8 mouse cellular contexts compared by ENCODE assay signal in the genomic region with DNA sequence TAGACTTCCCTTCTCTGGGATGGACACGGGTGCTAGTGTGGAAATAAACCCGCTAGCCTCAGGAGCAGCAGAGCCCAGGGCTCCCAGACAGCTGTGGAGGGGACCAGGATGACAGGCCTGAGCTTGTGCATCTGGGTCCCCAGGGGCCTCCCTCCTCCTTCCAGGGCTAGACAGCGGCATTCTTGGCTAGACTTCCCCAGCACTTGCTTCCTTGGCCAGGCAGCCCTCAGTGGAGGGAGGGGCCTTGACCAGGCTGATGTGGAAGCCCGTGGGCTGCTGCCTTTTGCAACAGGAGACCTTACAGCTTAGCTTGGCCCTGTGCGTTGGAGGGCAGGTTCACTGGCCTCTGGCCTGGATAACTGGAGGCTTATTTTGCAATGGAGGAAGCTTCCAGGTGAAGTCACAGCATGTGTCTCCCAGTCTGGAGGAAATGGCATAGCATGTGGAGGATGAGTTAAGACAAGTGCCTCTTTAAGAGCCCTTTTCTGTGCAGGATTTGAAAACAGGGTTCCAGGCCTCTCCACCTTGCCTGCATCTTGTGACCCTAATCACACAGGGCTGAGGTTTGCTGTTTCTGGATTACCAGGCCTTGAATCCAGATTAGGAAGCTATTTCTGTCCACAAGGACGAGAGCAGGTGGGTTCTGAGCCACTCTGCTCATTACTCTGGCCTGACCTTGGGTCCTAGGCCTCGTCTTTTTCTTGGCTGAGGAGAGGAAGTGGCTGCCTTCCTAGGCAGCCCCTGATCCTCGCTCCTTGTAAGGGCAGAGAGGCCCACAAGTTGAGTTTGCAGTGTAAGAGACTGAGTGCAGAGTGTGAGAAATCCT. TPM values are rescaled to one million over a fixed set of nuclear protein-coding genes. Genes with fewer than 3 reads are reported as not detected.
A peak's percentile ranks its signal among the peaks of the same experiment; 100 is the strongest.
DNase-seq lines count a peak whose midpoint lies in the region; ATAC-seq lines count a peak whose summit lies in the region.

No protein-coding gene starts in this region.

- no peak overlapping the region; the same call in 1 of the 2 replicates for H3K4me3 ChIP-seq in intestine, embryonic 14.5 days (ENCODE audit: low read depth, low read length)
- H3K4me3 ChIP-seq in lung, embryonic 16.5 days (ENCODE audit: low read length) = peak overlapping the region; percentile 7; the same call in 1 of the 2 replicates

- intact Hi-C loops in gastrocnemius, postnatal 36 days (cut with DNase I) = loop anchor here (2.0 kb wide), 1 partner anchor 80 kb away; no protein-coding TSS in a partner anchor

- peaks cover 23% of the 10 kb centered on the region for H3K36me3 ChIP-seq in intestine, embryonic 14.5 days (ENCODE audit: control insufficient read depth, insufficient read depth, low read length)
- no peaks in the 10 kb centered on the region for H3K36me3 ChIP-seq in lung, embryonic 16.5 days (ENCODE audit: control insufficient read depth, insufficient read depth, low read length)

- H3K4me2 ChIP-seq in intestine, embryonic 14.5 days (ENCODE audit: low read length) = peak overlapping the region; percentile 76
- peak overlapping the region; percentile 92; the same call in 1 of the 2 replicates for H3K4me2 ChIP-seq in lung, embryonic 16.5 days (ENCODE audit: low read depth, low read length)

- H3K9me3 ChIP-seq in intestine, embryonic 14.5 days (ENCODE audit: control insufficient read depth, low read length) = no peaks in the 10 kb centered on the region
- no peaks in the 10 kb centered on the region for H3K9me3 ChIP-seq in lung, embryonic 16.5 days (ENCODE audit: control insufficient read depth, low read length)

- 53% methylated on average over 8 of the region's 8 CpGs for WGBS in intestine, embryonic 14.5 days
- WGBS in lung, embryonic 16.5 days = 39% methylated on average over 8 of the region's 8 CpGs

- peak; percentile 34 for DNase-seq in cerebellum, adult 9-11 months
- DNase-seq in cerebellum, adult 8-10 months = no peak
- peak; percentile 60 to 72 for DNase-seq in adrenal gland, postnatal 36 days
- peak; percentile 64 to 66 for DNase-seq in gastrocnemius, postnatal 36 days
- no peak for DNase-seq in intestine, embryonic 14.5 days (ENCODE audit: low spot score)
- peak; percentile 42 to 73 for DNase-seq in spleen, postnatal 4 days (ENCODE audit: low spot score in 2 of 2)
- no peak for DNase-seq in urinary bladder, adult 2 months (ENCODE audit: low spot score)

- peak overlapping the region; percentile 17; the same call in 1 of the 2 replicates for H3K9ac ChIP-seq in intestine, embryonic 14.5 days (ENCODE audit: low read length)
- 0 out of 2 replicates have a peak overlapping the region, but pooled peaks have one; percentile 13 for H3K9ac ChIP-seq in lung, embryonic 16.5 days (ENCODE audit: low read length)

- 0 out of 2 replicates have a peak overlapping the region, but pooled peaks have one; percentile 12 for H3K27ac ChIP-seq in intestine, embryonic 14.5 days (ENCODE audit: low read depth)
- peak overlapping the region; percentile 20; the same call in 1 of the 2 replicates for H3K27ac ChIP-seq in lung, embryonic 16.5 days (ENCODE audit: low read length)

- ATAC-seq in intestine, embryonic 14.5 days (replicated peaks; ENCODE audit: low FRiP score, low TSS enrichment, low read depth) = no peak
- ATAC-seq in lung, embryonic 16.5 days (ENCODE audit: low read depth) = peak; percentile 38

- H3K4me1 ChIP-seq in intestine, embryonic 14.5 days (replicated peaks; ENCODE audit: control insufficient read depth, insufficient read depth, low read length) = peaks cover 32% of the 10 kb centered on the region
- peaks cover 25% of the 10 kb centered on the region for H3K4me1 ChIP-seq in lung, embryonic 16.5 days (replicated peaks; ENCODE audit: control insufficient read depth, insufficient read depth, low read length)

- no peaks in the 10 kb centered on the region for H3K27me3 ChIP-seq in intestine, embryonic 14.5 days (replicated peaks; ENCODE audit: control insufficient read depth, insufficient read depth, low read length)
- no peaks in the 10 kb centered on the region for H3K27me3 ChIP-seq in lung, embryonic 16.5 days (ENCODE audit: control insufficient read depth, insufficient read depth, low read depth, low read length)

RNA-seq across cellular contexts. Expression of a gene that starts 1.8 kb away (rescaled TPM):
- 10 to 100 TPM; 32.8 to 37.3 TPM for total RNA-seq in adrenal gland, postnatal 36 days (2021)
- 10 to 100 TPM; 10.1 to 16.2 TPM for total RNA-seq in gastrocnemius, postnatal 36 days (2021)
- polyA plus RNA-seq in intestine, embryonic 14.5 days (2014; fragmentation: Nextera tagmentation; extraction: Ambion mirVana) = 39.8 and 42.8 TPM in 2 replicates
- 26.6 and 27.2 TPM in 2 replicates for polyA plus RNA-seq in lung, embryonic 16.5 days (2015; fragmentation: Nextera tagmentation; extraction: Ambion mirVana)
- polyA plus RNA-seq in urinary bladder, adult 2 months (2012; rRNA removed) = 91.5 and 94.3 TPM in 2 replicates

RNA-seq across cellular contexts. Expression of a gene that starts 16.9 kb away (rescaled TPM):
- total RNA-seq in adrenal gland, postnatal 36 days (2021) = 10 to 100 TPM; 54.0 to 57.7 TPM
- total RNA-seq in gastrocnemius, postnatal 36 days (2021) = 10 to 100 TPM; 20.1 to 21.3 TPM
- polyA plus RNA-seq in intestine, embryonic 14.5 days (2014; fragmentation: Nextera tagmentation; extraction: Ambion mirVana) = 76.2 and 79.1 TPM in 2 replicates
- 81.8 and 84.8 TPM in 2 replicates for polyA plus RNA-seq in lung, embryonic 16.5 days (2015; fragmentation: Nextera tagmentation; extraction: Ambion mirVana)
- 44.2 and 44.9 TPM in 2 replicates for polyA plus RNA-seq in urinary bladder, adult 2 months (2012; rRNA removed)

RNA-seq across cellular contexts. Expression of a gene that starts 22.3 kb away (rescaled TPM):
- 10 to 100 TPM; 11.7 to 21.6 TPM for total RNA-seq in adrenal gland, postnatal 36 days (2021)
- total RNA-seq in gastrocnemius, postnatal 36 days (2021) = 1 to 10 TPM; 1.3 to 1.9 TPM
- 20.0 and 21.1 TPM in 2 replicates for polyA plus RNA-seq in intestine, embryonic 14.5 days (2014; fragmentation: Nextera tagmentation; extraction: Ambion mirVana)
- 8.9 and 12.1 TPM in 2 replicates for polyA plus RNA-seq in lung, embryonic 16.5 days (2015; fragmentation: Nextera tagmentation; extraction: Ambion mirVana)
- polyA plus RNA-seq in urinary bladder, adult 2 months (2012; rRNA removed) = 3.3 and 4.1 TPM in 2 replicates

RNA-seq across cellular contexts. Expression of a gene that starts 41.3 kb away (rescaled TPM):
- under 1 TPM in 1 of 2 experiments, not detected in 1; 0.30 TPM for total RNA-seq in adrenal gland, postnatal 36 days (2021)
- under 1 TPM in 1 of 2 experiments, not detected in 1; 0.10 TPM for total RNA-seq in gastrocnemius, postnatal 36 days (2021)
- not detected in 2 replicates for polyA plus RNA-seq in intestine, embryonic 14.5 days (2014; fragmentation: Nextera tagmentation; extraction: Ambion mirVana)
- 0.77 and 1.2 TPM in 2 replicates for polyA plus RNA-seq in lung, embryonic 16.5 days (2015; fragmentation: Nextera tagmentation; extraction: Ambion mirVana)
- polyA plus RNA-seq in urinary bladder, adult 2 months (2012; rRNA removed) = 0.08 and 0.15 TPM in 2 replicates

RNA-seq across cellular contexts. Expression of a gene that starts 43.8 kb away (rescaled TPM):
- total RNA-seq in adrenal gland, postnatal 36 days (2021) = 1 to 10 TPM; 4.1 to 4.3 TPM
- total RNA-seq in gastrocnemius, postnatal 36 days (2021) = 1 to 10 TPM; 2.4 to 4.1 TPM
- polyA plus RNA-seq in intestine, embryonic 14.5 days (2014; fragmentation: Nextera tagmentation; extraction: Ambion mirVana) = 34.1 and 40.0 TPM in 2 replicates
- polyA plus RNA-seq in lung, embryonic 16.5 days (2015; fragmentation: Nextera tagmentation; extraction: Ambion mirVana) = 44.9 and 46.7 TPM in 2 replicates
- polyA plus RNA-seq in urinary bladder, adult 2 months (2012; rRNA removed) = 1.4 and 1.7 TPM in 2 replicates

Comparison
In these comparisons a context has a peak if more than half of its experiments do, and no peak if none do; other contexts are left out.
1. DNase-seq: peak in cerebellum, adult 9-11 months (single experiment), adrenal gland, postnatal 36 days (2 of 2), gastrocnemius, postnatal 36 days (2 of 2) and spleen, postnatal 4 days (2 of 2); none in cerebellum, adult 8-10 months (single experiment), intestine, embryonic 14.5 days (single experiment) and urinary bladder, adult 2 months (single experiment).